Mouse (Mus musculus) forebrain, embryonic 13.5 days (tissue): ENCODE measurements around the gene Il4. TPM values are rescaled to one million over a fixed set of nuclear protein-coding genes. Genes with fewer than 3 reads are reported as not detected.

Source experiments
- ATAC-seq: fragments of 200-750 bp; cut with Nextera tagmentation; 2 replicates; pipeline ENCODE4 v1.8.0; 2017
- H3K27ac ChIP-seq: fragments of 300-500 bp; sonication (generic); 2 replicates; pipeline ENCODE4 v1.5.1; 2015; ENCODE audit warnings: inconsistent platforms, mild to moderate bottlenecking, moderate library complexity
- H3K27me3 ChIP-seq: fragments of 300-500 bp; sonication (generic); 2 replicates; pipeline ENCODE4 v1.6.1; 2015; ENCODE audit warnings: mild to moderate bottlenecking, inconsistent platforms
- H3K36me3 ChIP-seq: fragments of 300-500 bp; sonication (generic); 2 replicates; pipeline ENCODE4 v1.6.1; 2015; ENCODE audit warnings: mild to moderate bottlenecking, inconsistent platforms; ENCODE audit not compliant: poor library complexity, severe bottlenecking
- H3K4me1 ChIP-seq: fragments of 300-500 bp; sonication (generic); 2 replicates; pipeline ENCODE4 v1.6.1; 2015; ENCODE audit warnings: inconsistent platforms
- H3K4me2 ChIP-seq: fragments of 300-500 bp; sonication (generic); 2 replicates; pipeline ENCODE4 v1.6.1; 2015; ENCODE audit warnings: inconsistent platforms, mild to moderate bottlenecking, moderate library complexity
- H3K4me3 ChIP-seq: fragments of 300-500 bp; sonication (generic); 2 replicates; pipeline ENCODE4 v1.5.1; 2015; ENCODE audit warnings: mild to moderate bottlenecking, inconsistent platforms
- H3K9ac ChIP-seq: fragments of 300-500 bp; sonication (generic); 2 replicates; pipeline ENCODE4 v1.6.1; 2015; ENCODE audit warnings: mild to moderate bottlenecking, inconsistent platforms
- H3K9me3 ChIP-seq: fragments of 300-500 bp; sonication (generic); replicated peaks from 2 replicates; pipeline ENCODE4 v1.6.1; 2016; ENCODE audit warnings: inconsistent platforms
- WGBS: fragments of 180-500 bp; shearing (Covaris S2); methylation state at CpG from one replicate; pipeline ENCODE4 v1.1.7; 2015; 5-methylcytosine and 5-hydroxymethylcytosine counted together
- polyA plus RNA-seq: library from polyadenylated mRNA; unstranded; fragments of >200 nt; fragmentation: Nextera tagmentation; extraction: Ambion mirVana; gene quantifications from 2 replicates; pipeline ENCODE4 v1.2.1, GENCODE M21; 2015

Il4 gene
- polyA plus RNA-seq, 1 experiment from 2014 or later, result 1.8 TPM

DNA sequence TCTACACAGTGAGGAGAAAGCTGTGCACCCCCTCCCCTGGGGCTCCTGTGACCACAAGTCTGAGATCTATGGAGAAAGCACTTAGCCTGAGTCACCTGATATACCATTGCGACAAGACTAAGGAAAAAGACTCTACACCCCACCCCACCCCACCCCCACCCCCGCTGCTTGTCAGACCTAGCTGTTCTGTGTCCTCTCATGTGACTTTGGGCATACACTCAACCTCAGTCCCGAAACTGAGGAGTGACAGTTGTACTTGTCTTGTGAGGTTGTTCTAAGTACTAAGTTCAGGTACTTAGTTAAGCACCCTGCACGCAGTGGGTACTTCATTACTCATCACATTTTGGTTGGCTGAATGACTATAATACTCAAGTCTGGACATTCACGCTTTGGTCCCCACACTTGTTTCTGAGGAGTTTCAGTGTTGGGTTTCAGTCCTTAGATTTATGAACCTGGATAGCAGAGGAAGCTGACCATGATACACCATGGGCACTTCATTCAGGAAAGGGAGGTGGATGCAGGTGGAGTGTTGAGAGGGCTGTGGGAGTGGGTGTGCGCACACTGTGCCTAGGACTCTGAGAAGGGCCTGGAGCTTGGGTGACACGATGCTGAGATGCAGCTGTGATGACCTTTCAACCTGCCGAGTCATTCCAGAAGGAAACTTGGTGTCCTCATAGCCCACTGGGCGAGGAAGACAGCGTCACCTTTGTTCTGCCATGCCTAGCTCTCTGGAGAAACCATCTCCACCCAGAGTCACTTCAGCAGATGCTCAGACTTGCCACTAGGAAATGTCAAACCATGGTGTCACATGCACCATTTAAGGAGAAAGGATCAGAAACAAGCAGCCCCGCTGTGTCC, 3.3 kb upstream of the Il4 start:
- Histone ChIP-seq H3K27ac (no peak overlapping the region), H3K9me3 (no peaks in the 10 kb centered on the region; the same call in 1 of the 2 replicates), H3K4me2 (no peak overlapping the region), H3K36me3 (no peaks in the 10 kb centered on the region), H3K4me3 (no peak overlapping the region), H3K4me1 (no peaks in the 10 kb centered on the region), H3K27me3 (no peaks in the 10 kb centered on the region), H3K9ac (no peak overlapping the region)
- no peak for ATAC-seq
- WGBS, result 87% methylated on average over 11 of the region's 11 CpGs

DNA sequence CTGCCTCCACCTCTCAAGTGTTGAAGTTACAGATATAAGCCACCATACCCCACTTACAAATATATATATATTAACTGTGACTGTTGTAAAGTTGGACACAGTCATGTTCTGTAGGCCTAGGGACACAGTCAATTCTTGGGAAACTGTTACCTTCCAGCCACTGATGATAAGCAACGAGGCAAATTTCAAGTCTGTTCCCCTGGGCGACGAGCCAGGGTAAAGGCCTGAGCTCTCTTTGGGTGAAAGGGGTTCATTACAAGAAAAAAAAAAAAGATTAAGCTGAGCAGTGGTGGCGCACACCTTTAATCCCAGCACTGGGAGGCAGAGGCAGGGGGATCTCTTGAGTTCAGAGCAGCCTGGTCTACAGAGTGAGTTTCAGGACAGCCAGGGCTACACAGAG, 1.6 kb upstream of the Il4 start:
- H3K4me2 ChIP-seq, result no peak overlapping the region
- H3K36me3 ChIP-seq, result no peaks in the 10 kb centered on the region
- no peaks in the 10 kb centered on the region for H3K4me1 ChIP-seq
- H3K4me3 ChIP-seq, result no peak overlapping the region
- H3K27me3 ChIP-seq, result no peaks in the 10 kb centered on the region
- no peak overlapping the region for H3K27ac ChIP-seq
- WGBS, result 86% methylated on average over 4 of the region's 4 CpGs
- H3K9ac ChIP-seq, result no peak overlapping the region
- H3K9me3 ChIP-seq, result no peaks in the 10 kb centered on the region; the same call in 1 of the 2 replicates
- ATAC-seq, result no peak

DNA sequence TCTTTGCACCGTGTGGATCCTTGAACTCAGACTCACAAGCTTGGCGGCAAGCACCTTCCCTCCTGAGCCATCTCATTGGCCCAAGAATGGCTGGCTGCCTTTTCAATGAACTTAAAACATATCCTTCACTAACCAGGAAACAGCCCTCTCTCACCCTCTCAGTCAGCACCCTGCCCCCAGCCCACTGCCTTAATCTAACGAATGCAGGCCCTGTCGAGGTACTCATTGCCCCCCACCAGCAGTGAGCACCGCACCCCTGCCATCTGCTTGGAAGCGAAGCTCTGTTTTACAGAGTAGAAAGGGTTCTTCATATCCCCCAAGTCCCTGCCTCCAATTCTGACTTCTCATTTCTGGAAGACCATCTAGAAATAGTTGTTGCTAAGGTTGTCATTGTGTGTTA, 959 bp upstream of the Il4 start:
- Histone ChIP-seq H3K4me3 (no peak overlapping the region), H3K27ac (no peak overlapping the region), H3K27me3 (no peaks in the 10 kb centered on the region), H3K9ac (no peak overlapping the region), H3K9me3 (no peaks in the 10 kb centered on the region; the same call in 1 of the 2 replicates), H3K4me2 (no peak overlapping the region), H3K4me1 (no peaks in the 10 kb centered on the region), H3K36me3 (no peaks in the 10 kb centered on the region)
- ATAC-seq, result no peak
- 72% methylated on average over 6 of the region's 6 CpGs for WGBS

DNA sequence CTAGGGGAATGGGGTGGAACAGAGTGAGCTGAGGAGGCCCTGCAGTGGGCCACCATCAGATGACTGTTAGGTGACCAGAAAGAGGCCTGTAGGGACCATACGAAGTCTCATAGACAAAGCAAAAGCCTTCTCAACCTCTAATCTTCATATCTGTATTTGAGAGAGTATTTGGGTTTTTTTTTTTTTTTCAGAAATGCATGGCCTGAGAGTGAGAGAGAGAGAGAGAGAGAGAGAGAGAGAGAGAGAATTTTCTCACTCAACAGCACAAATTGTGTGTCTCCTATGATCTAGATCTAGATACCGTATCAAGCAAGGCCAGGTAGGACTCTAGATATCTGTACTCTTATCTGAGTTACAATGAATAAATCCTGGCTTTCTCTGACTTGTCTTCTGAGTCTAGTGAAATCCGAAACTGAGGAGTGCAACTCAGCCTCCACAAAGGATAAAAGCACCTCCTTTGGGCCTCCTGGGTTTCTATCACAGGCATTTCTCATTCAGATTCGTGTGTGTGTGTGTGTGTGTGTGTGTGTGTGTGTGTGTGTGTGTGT, 833 bp downstream of the Il4 start:
- H3K4me1 ChIP-seq, result no peaks in the 10 kb centered on the region
- H3K27ac ChIP-seq, result no peak overlapping the region
- no peaks in the 10 kb centered on the region for H3K27me3 ChIP-seq
- WGBS, result 64% methylated on average over 4 of the region's 4 CpGs
- H3K36me3 ChIP-seq, result no peaks in the 10 kb centered on the region
- no peaks in the 10 kb centered on the region for H3K9me3 ChIP-seq
- H3K4me2 ChIP-seq, result no peak overlapping the region
- no peak overlapping the region for H3K4me3 ChIP-seq
- H3K9ac ChIP-seq, result no peak overlapping the region
- no peak for ATAC-seq

DNA sequence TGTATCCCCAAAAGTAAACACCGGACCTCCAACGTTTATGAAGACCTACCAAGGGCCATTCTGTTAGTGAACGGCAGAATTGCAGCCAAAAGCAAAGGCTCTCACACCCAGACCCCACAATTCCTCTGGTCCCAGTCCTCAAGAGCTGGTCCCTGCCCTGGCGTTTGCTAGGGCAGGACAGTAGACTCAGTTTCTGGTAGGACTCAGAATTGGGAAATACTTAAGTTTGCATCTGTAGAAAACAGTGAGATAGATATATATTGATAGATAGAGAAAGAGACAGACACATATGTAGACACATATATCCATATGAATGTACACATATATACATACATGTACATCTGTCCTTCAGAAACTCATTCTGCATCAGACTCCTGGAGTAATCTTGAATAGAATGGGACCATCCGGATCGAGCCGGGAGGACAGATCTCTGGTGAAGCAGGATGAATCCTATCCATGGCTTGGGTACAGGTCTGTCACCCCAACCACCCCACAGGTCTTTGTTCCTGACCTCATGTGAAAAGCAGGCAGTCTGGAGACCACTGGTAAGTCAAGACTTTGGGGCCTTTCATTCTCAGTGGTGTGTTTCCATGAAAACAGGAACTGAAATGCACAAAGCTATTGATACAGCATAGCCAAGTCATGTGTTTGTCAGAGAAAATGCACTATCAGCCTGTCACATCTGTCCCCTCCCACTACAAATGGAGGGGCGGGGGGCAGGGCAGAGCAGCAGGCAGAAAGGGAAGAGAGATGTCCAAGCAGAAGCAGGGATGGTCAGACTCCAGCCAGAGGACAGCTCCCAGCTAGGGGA, 1.5 kb downstream of the Il4 start:
- H3K36me3 ChIP-seq, result no peaks in the 10 kb centered on the region
- H3K9ac ChIP-seq, result no peak overlapping the region
- H3K4me2 ChIP-seq, result no peak overlapping the region
- 92% methylated on average over 8 of the region's 8 CpGs for WGBS
- H3K4me3 ChIP-seq, result no peak overlapping the region
- no peak overlapping the region for H3K27ac ChIP-seq
- no peaks in the 10 kb centered on the region for H3K4me1 ChIP-seq
- no peaks in the 10 kb centered on the region for H3K27me3 ChIP-seq
- no peak for ATAC-seq
- H3K9me3 ChIP-seq, result no peaks in the 10 kb centered on the region

DNA sequence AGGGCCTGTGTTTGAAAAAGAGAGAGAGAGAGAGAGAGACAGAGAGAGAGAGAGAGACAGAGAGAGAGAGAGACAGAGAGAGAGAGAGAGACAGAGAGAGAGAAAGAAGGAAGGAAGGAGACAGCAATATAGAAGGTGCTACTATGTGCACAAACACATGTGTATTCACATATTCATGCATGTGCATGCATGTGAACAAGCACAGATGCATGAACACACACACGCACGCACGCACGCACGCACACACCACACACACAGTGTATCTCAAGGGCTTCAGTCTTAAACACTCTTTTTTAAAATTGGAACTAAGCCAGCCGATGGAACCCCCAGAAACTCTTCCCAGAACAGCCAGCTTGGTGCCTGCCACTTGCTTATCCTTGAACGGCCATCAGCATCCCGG, 2.9 kb downstream of the Il4 start:
- no peaks in the 10 kb centered on the region for H3K36me3 ChIP-seq
- no peak overlapping the region for H3K27ac ChIP-seq
- WGBS, result 95% methylated on average over 8 of the region's 8 CpGs
- ATAC-seq, result no peak
- H3K27me3 ChIP-seq, result no peaks in the 10 kb centered on the region
- H3K9me3 ChIP-seq, result no peaks in the 10 kb centered on the region
- H3K4me2 ChIP-seq, result no peak overlapping the region
- no peak overlapping the region for H3K4me3 ChIP-seq
- no peaks in the 10 kb centered on the region for H3K4me1 ChIP-seq
- no peak overlapping the region for H3K9ac ChIP-seq

DNA sequence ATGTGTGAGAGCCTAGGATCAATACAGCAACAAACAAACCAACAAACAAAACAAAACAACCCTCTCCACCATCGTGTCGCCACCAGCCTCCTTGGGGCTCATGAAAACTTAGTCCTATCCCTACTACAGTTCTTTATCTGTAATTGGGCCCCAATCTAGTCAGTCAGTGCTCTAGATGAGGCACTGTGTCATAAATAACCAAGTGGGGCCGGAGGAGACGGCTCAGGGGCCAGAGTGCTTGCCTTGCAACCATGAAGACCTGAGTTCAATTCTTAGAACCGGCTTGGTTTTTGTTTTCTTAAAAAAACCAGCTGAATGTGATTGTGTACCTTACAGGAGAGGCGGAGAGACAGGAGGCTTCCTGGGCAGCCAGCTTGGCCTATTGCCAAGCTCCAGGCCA, 3.3 kb downstream of the Il4 start:
- Histone ChIP-seq H3K4me1 (no peaks in the 10 kb centered on the region), H3K9ac (no peak overlapping the region), H3K4me2 (no peak overlapping the region), H3K4me3 (no peak overlapping the region), H3K9me3 (no peaks in the 10 kb centered on the region), H3K36me3 (no peaks in the 10 kb centered on the region), H3K27me3 (no peaks in the 10 kb centered on the region), H3K27ac (no peak overlapping the region)
- ATAC-seq, result no peak
- WGBS, result 57% methylated on average over 6 of the region's 6 CpGs

DNA sequence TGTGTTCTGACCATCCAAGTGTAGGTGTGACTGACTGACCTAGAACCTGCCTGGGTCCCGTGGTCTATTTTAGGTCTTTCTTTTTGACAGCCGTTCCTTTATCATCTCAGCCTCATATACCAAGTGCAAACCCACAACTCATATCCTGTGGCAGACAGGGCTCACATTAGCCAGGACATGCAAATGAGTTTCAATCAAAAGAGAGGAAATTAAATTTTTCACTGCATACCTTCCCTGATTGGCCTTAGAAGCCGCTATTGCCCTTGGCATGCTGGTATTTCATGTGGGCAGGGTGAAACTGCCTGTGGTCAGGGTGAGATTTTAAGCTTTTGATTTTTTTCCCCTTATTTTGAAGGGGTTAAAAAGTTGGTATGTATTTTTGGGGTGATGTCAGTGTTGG, 8.8 kb downstream of the Il4 start:
- Histone ChIP-seq H3K36me3 (no peaks in the 10 kb centered on the region), H3K4me3 (no peak overlapping the region), H3K4me2 (no peak overlapping the region), H3K9ac (no peak overlapping the region), H3K9me3 (no peaks in the 10 kb centered on the region), H3K4me1 (peaks cover 7% of the 10 kb centered on the region), H3K27me3 (no peaks in the 10 kb centered on the region), H3K27ac (no peak overlapping the region)
- ATAC-seq, result no peak
- 85% methylated on average over 3 of the region's 3 CpGs for WGBS

DNA sequence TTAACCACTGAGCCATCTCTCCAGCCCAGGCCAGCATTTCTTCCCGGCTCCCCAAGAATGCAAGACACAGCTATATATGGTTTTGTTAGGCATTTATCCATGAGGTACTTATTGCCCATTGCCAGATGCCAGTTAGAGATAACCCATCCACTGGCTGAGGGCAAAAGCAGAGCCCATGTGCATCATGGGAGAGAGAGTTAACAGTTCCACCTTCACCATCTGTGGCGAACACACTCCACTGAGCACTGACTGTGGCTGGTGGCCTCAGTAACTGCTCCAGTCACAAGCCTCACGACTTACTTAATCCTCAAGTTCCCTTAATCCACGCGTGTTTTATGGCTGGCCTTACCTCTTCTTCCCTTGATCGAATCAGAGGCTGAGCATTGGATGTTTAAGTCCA, 9.2 kb downstream of the Il4 start:
- H3K27ac ChIP-seq, result no peak overlapping the region
- H3K4me2 ChIP-seq, result no peak overlapping the region
- H3K36me3 ChIP-seq, result 0 out of 2 replicates have a peak, but pooled peaks cover 3% of the 10 kb centered on the region
- H3K9me3 ChIP-seq, result no peaks in the 10 kb centered on the region
- peaks cover 7% of the 10 kb centered on the region for H3K4me1 ChIP-seq
- no peaks in the 10 kb centered on the region for H3K27me3 ChIP-seq
- no peak overlapping the region for H3K4me3 ChIP-seq
- H3K9ac ChIP-seq, result no peak overlapping the region
- WGBS, result 81% methylated on average over 6 of the region's 6 CpGs
- ATAC-seq, result no peak

DNA sequence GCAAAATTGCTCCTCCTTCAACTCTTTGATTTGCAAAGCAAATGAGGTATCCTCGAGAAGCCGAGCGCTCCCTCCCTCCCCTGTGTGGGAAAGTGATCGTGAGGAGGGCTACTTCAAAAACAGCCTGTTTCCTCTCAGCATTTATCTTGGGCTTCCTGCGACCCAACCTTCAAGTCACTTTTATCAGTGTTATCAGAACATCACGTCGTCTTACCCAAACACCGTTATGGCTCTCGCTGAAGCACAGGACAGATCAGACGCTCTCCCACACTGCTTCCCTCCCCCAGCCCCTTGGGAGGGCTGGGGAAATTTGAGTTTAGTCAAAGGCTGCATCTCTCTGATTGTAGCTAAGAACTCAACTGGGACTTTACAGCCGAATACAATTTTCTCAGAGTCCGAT, 12.9 kb downstream of the Il4 start:
- 9% methylated on average over 12 of the region's 12 CpGs for WGBS
- H3K4me3 ChIP-seq, result no peak overlapping the region
- H3K9me3 ChIP-seq, result no peaks in the 10 kb centered on the region
- H3K36me3 ChIP-seq, result peaks cover 23% of the 10 kb centered on the region
- peaks cover 7% of the 10 kb centered on the region for H3K4me1 ChIP-seq
- no peak for ATAC-seq
- peak overlapping the region; percentile 31 for H3K4me2 ChIP-seq
- no peak overlapping the region for H3K9ac ChIP-seq
- no peaks in the 10 kb centered on the region for H3K27me3 ChIP-seq
- H3K27ac ChIP-seq, result no peak overlapping the region

DNA sequence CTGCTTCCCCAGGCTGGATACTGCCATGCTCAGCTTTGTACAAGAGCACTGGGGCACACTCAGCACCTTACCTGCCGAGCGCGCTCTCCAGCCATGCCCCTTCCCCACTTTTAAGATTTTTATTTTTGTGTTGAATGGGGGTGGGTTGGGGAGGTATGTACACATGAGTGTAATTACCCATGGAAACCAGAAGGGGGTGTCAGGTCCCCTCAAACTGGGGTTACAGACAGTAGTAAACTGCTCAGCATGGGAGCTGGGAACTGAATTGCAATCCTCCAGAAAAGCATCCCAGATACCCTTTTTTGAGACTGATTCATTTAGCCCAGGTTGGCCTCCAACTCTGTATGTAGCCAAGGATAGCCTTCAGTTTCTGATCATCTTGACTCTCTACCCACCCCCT, 13.5 kb downstream of the Il4 start:
- WGBS, result 91% methylated on average over 3 of the region's 3 CpGs

DNA sequence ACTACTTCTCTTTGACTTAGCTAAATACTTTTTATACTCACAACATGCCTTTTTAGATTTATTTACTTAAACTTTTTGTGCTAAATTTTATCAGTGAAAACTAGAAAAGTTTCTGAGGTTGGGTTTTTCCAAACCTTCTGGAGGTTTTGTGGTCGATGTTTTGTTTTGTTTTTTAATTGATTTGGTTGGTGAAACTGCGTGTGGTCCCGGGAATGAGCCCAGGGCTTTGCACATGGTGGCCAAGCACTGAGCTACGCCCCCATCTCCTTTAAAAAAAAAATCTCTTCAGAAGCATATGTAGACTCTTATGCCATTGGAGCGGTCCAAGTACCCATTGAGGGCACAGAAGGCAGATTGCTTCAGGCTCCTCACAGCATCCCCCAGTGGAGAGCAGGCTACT, 27.4 kb downstream of the Il4 start:
- Histone ChIP-seq H3K4me3 (no peak overlapping the region), H3K9me3 (no peaks in the 10 kb centered on the region), H3K27ac (no peak overlapping the region), H3K27me3 (no peaks in the 10 kb centered on the region), H3K4me2 (no peak overlapping the region), H3K36me3 (peaks cover 91% of the 10 kb centered on the region), H3K9ac (no peak overlapping the region), H3K4me1 (no peaks in the 10 kb centered on the region)
- ATAC-seq, result no peak
- 94% methylated on average over 5 of the region's 5 CpGs for WGBS

More for the DNA sequence above, 13.5 kb downstream of the Il4 start:
- H3K4me2 ChIP-seq, result no peak overlapping the region
- H3K9ac ChIP-seq, result no peak overlapping the region
- no peaks in the 10 kb centered on the region for H3K9me3 ChIP-seq
- H3K27me3 ChIP-seq, result no peaks in the 10 kb centered on the region
- no peak for ATAC-seq
- H3K4me3 ChIP-seq, result no peak overlapping the region
- peaks cover 7% of the 10 kb centered on the region for H3K4me1 ChIP-seq
- no peak overlapping the region for H3K27ac ChIP-seq
- H3K36me3 ChIP-seq, result peaks cover 30% of the 10 kb centered on the region
